Mouse (Mus musculus) myocyte (in vitro differentiated cells): ENCODE data around the gene P2rx1. TPM values are rescaled to one million over a fixed set of nuclear protein-coding genes. Genes with fewer than 3 reads are reported as not detected.

Experiments
- H3K27me3 ChIP-seq: one replicate; pipeline ENCODE4 v1.6.1; 2011; ENCODE audit not compliant: control insufficient read depth, insufficient read depth, insufficient read length
- H3K36me3 ChIP-seq: one replicate; pipeline ENCODE4 v1.6.1; 2011; ENCODE audit not compliant: control insufficient read depth, insufficient read depth
- H3K4me2 ChIP-seq: one replicate; pipeline ENCODE4 v1.6.1; 2011; ENCODE audit warnings: low read depth, control low read depth
- H3K4me3 ChIP-seq: one replicate; pipeline ENCODE4 v1.5.1; 2011; ENCODE audit warnings: mild to moderate bottlenecking, control low read depth, moderate library complexity
- H3K79me2 ChIP-seq: one replicate; pipeline ENCODE4 v1.6.1; 2011; ENCODE audit not compliant: control insufficient read depth, insufficient read depth
- H3ac ChIP-seq: one replicate; pipeline ENCODE4 v1.6.1; 2011; ENCODE audit not compliant: control insufficient read depth, insufficient read length
- CEBPB ChIP-seq: IDR thresholded peaks from 2 replicates; pipeline ENCODE4 v1.6.1; 2011; ENCODE audit warnings: mild to moderate bottlenecking, moderate library complexity; ENCODE audit not compliant: poor library complexity, insufficient read depth, severe bottlenecking
- E2F4 ChIP-seq: IDR thresholded peaks from one replicate; pipeline ENCODE4 v1.6.1; 2011; ENCODE audit warnings: mild to moderate bottlenecking, control low read depth, moderate library complexity; ENCODE audit not compliant: insufficient read depth
- MAX ChIP-seq: IDR thresholded peaks from one replicate; pipeline ENCODE4 v1.6.1; 2011; ENCODE audit warnings: low read depth, mild to moderate bottlenecking, control low read depth
- MYOD1 ChIP-seq, 3 experiments: IDR thresholded peaks; one replicate each; pipeline ENCODE4 v1.6.1; 2011; ENCODE audit warnings: control low read depth in 2 of 3, low read depth in 2 of 3, mild to moderate bottlenecking in 2 of 3, moderate library complexity in 1 of 3; ENCODE audit not compliant: insufficient read length in 2 of 3, control insufficient read depth in 1 of 3
- MYOG ChIP-seq, 3 experiments: IDR thresholded peaks; one replicate each; pipeline ENCODE4 v1.6.1; 2011; ENCODE audit warnings: control low read depth in 2 of 3, low read depth in 2 of 3, mild to moderate bottlenecking in 2 of 3; ENCODE audit not compliant: insufficient read length in 2 of 3, control insufficient read depth in 1 of 3, insufficient read depth in 1 of 3
- POLR2A ChIP-seq: IDR thresholded peaks from one replicate; pipeline ENCODE4 v1.6.1; 2011; ENCODE audit warnings: low read depth, mild to moderate bottlenecking, control low read depth, moderate library complexity; ENCODE audit not compliant: insufficient read length
- POLR2AphosphoS2 ChIP-seq: IDR thresholded peaks from one replicate; pipeline ENCODE4 v1.6.1; 2011; ENCODE audit warnings: low read depth, control low read depth; ENCODE audit not compliant: insufficient read length
- REST ChIP-seq: IDR thresholded peaks from one replicate; pipeline ENCODE4 v1.6.1; 2011; ENCODE audit warnings: mild to moderate bottlenecking, control low read depth, moderate library complexity; ENCODE audit not compliant: insufficient read depth, insufficient read length
- SRF ChIP-seq: IDR thresholded peaks from one replicate; pipeline ENCODE4 v1.6.1; 2011; ENCODE audit warnings: low read depth; ENCODE audit not compliant: control insufficient read depth, insufficient read length
- TCF12 ChIP-seq: IDR thresholded peaks from one replicate; pipeline ENCODE4 v1.6.1; 2011; ENCODE audit warnings: mild to moderate bottlenecking, control low read depth; ENCODE audit not compliant: poor library complexity, insufficient read depth, severe bottlenecking
- TCF3 ChIP-seq: IDR thresholded peaks from one replicate; pipeline ENCODE4 v1.6.1; 2011; ENCODE audit warnings: low read depth, control low read depth; ENCODE audit not compliant: insufficient read length
- USF1 ChIP-seq: IDR thresholded peaks from one replicate; pipeline ENCODE4 v1.6.1; 2011; ENCODE audit warnings: low read depth, mild to moderate bottlenecking, control low read depth, moderate library complexity
- polyA plus RNA-seq: library from polyadenylated mRNA; unstranded; fragments of >200 nt; fragmentation: generic; extraction: Trizol; gene quantifications from one replicate; pipeline ENCODE4 v1.2.1, GENCODE M21; 2012; ENCODE audit warnings: missing spikeins

P2rx1 gene
- polyA plus RNA-seq, 1 experiment = 0.24 TPM

GRCm38 (mm10) chr11:72989044-72989443 lies 9.9 kb upstream of the P2rx1 start:
- TF ChIP-seq CEBPB = no peak
- no peak for TF ChIP-seq MYOD1 (IDR thresholded peaks at IDR 0.05; ENCODE audit: control insufficient read depth in 1 of 3, insufficient read length in 2 of 3, low read depth in 2 of 3)
- no peak for TF ChIP-seq MAX
- no peak for TF ChIP-seq POLR2AphosphoS2
- TF ChIP-seq E2F4 = no peak
- no peak for TF ChIP-seq TCF12
- TF ChIP-seq TCF3 = no peak
- TF ChIP-seq SRF = no peak
- TF ChIP-seq MYOG (IDR thresholded peaks at IDR 0.05; ENCODE audit: control insufficient read depth in 1 of 3, insufficient read depth in 1 of 3, insufficient read length in 2 of 3, low read depth in 2 of 3) = no peak
- no peak for TF ChIP-seq POLR2A
- no peak for TF ChIP-seq USF1
- Histone ChIP-seq H3K27me3 (no peaks in the 10 kb centered on the region), H3ac (no peak overlapping the region), H3K4me3 (no peak overlapping the region), H3K36me3 (no peaks in the 10 kb centered on the region), H3K79me2 (no peaks in the 10 kb centered on the region), H3K4me2 (no peak overlapping the region)

- H3K4me2 ChIP-seq = no peak overlapping the region
- no peak overlapping the region for H3K4me3 ChIP-seq
- no peaks in the 10 kb centered on the region for H3K79me2 ChIP-seq
- no peaks in the 10 kb centered on the region for H3K27me3 ChIP-seq
- H3K36me3 ChIP-seq = no peaks in the 10 kb centered on the region
- no peak overlapping the region for H3ac ChIP-seq
- TF ChIP-seq USF1 (no peak), E2F4 (no peak), MAX (no peak)
These were observed 8.2 kb upstream of the P2rx1 start for GRCm38 (mm10) chr11:72990688-72991087.

GRCm38 (mm10) chr11:72991961-72992360 lies 6.9 kb upstream of the P2rx1 start:
- Histone ChIP-seq H3K4me3 (no peak overlapping the region), H3K79me2 (no peaks in the 10 kb centered on the region), H3K27me3 (no peaks in the 10 kb centered on the region), H3ac (no peak overlapping the region), H3K4me2 (no peak overlapping the region), H3K36me3 (no peaks in the 10 kb centered on the region)
- TF ChIP-seq REST = no peak

GRCm38 (mm10) chr11:72996346-72996745 lies 2.6 kb upstream of the P2rx1 start:
- Histone ChIP-seq H3K4me3 (no peak overlapping the region), H3ac (no peak overlapping the region), H3K79me2 (no peaks in the 10 kb centered on the region), H3K36me3 (no peaks in the 10 kb centered on the region), H3K27me3 (no peaks in the 10 kb centered on the region), H3K4me2 (no peak overlapping the region)
- TF ChIP-seq POLR2A (no peak), REST (no peak), MYOG (IDR thresholded peaks at IDR 0.05; ENCODE audit: control insufficient read depth in 1 of 3, insufficient read depth in 1 of 3, insufficient read length in 2 of 3, low read depth in 2 of 3) (no peak), MYOD1 (IDR thresholded peaks at IDR 0.05; ENCODE audit: control insufficient read depth in 1 of 3, insufficient read length in 2 of 3, low read depth in 2 of 3) (no peak), TCF12 (no peak), CEBPB (no peak), MAX (no peak), SRF (no peak), TCF3 (no peak)

- Histone ChIP-seq H3ac (no peak overlapping the region), H3K4me2 (no peak overlapping the region), H3K27me3 (no peaks in the 10 kb centered on the region), H3K36me3 (no peaks in the 10 kb centered on the region), H3K4me3 (no peak overlapping the region), H3K79me2 (no peaks in the 10 kb centered on the region)
- TF ChIP-seq TCF12 (no peak), POLR2A (no peak), E2F4 (no peak), REST (no peak), MYOD1 (IDR thresholded peaks at IDR 0.05; ENCODE audit: control insufficient read depth in 1 of 3, insufficient read length in 2 of 3, low read depth in 2 of 3) (no peak), TCF3 (no peak), CEBPB (no peak), SRF (no peak), MAX (no peak), USF1 (no peak), POLR2AphosphoS2 (no peak), MYOG (IDR thresholded peaks at IDR 0.05; ENCODE audit: control insufficient read depth in 1 of 3, insufficient read depth in 1 of 3, insufficient read length in 2 of 3, low read depth in 2 of 3) (no peak)
These were observed 2.1 kb upstream of the P2rx1 start for GRCm38 (mm10) chr11:72996781-72997180.
